Mouse (Mus musculus) G1E (cell line): ENCODE results near the gene Gm14322. TPM values are rescaled to one million over a fixed set of nuclear protein-coding genes. Genes with fewer than 3 reads are reported as not detected.
"Not testable (repeated sequence)": the region's sequence is repeated elsewhere in the genome, so short reads cannot be mapped to it uniquely, and the experiment has no call there.

Source experiments
- ATAC-seq: 2 replicates; pipeline ENCODE4 v1.8.0; 2016; ENCODE audit warnings: mild to moderate bottlenecking; ENCODE audit not compliant: insufficient number of reproducible peaks, poor library complexity, low FRiP score, severe bottlenecking; ENCODE audit errors: extremely low read depth
- DNase-seq: peaks from one replicate; pipeline ENCODE4 v3.0.0; 2012; ENCODE audit warnings: low spot score
- H3K27me3 ChIP-seq: 2 replicates; pipeline ENCODE4 v1.6.1; 2012; ENCODE audit warnings: mild to moderate bottlenecking, low read length, inconsistent platforms; ENCODE audit not compliant: insufficient read depth
- H3K36me3 ChIP-seq: replicated peaks from 2 replicates; pipeline ENCODE3; 2012; ENCODE audit warnings: mild to moderate bottlenecking, inconsistent platforms
- H3K4me1 ChIP-seq: 2 replicates; pipeline ENCODE4 v1.6.1; 2012; ENCODE audit warnings: low read depth, low read length, inconsistent platforms, mixed read lengths; ENCODE audit not compliant: insufficient read depth
- H3K4me3 ChIP-seq: 2 replicates; pipeline ENCODE4 v1.5.1; 2012; ENCODE audit warnings: low read depth, mild to moderate bottlenecking, inconsistent platforms, low read length, moderate library complexity, mixed read lengths
- H3K9me3 ChIP-seq: replicated peaks from 2 replicates; pipeline ENCODE4 v1.6.1; 2012; ENCODE audit warnings: inconsistent platforms
- polyA plus RNA-seq: library from polyadenylated mRNA; stranded (reverse); fragments of >175 nt; gene quantifications from 2 replicates; pipeline ENCODE4 v1.2.3, GENCODE M21; 2012
- total RNA-seq, 2 experiments: library from RNA; stranded (forward) in 1 of 2; stranded (reverse) in 1 of 2; fragments of 200-1000 nt in 1 of 2; fragments of >200 nt in 1 of 2; fragmentation: Nextera tagmentation in 1 of 2; gene quantifications; 2 replicates each; pipeline ENCODE4 v1.2.3; 2014 to 2017

The Gm14322 gene
- total RNA-seq (2014; fragmentation: Nextera tagmentation) = not detected in 2 replicates
- 0.16 TPM in 1 of 2 replicates, not detected in the other for total RNA-seq (2017)
- polyA plus RNA-seq = not detected in 2 replicates

- H3K4me1 ChIP-seq, ATAC-seq, H3K27me3 ChIP-seq, H3K4me3 ChIP-seq, H3K9me3 ChIP-seq, DNase-seq, H3K36me3 ChIP-seq: not testable (repeated sequence)
These were observed at the start of gene Gm14322 for GRCm38 (mm10) chr2:177758941-177759558. Gm14322 (plus strand) TSS chr2:177759288.

GRCm38 (mm10) chr2:177741487-177741886 is 17.6 kb upstream of the Gm14322 start:
- H3K4me1 ChIP-seq, H3K36me3 ChIP-seq, DNase-seq, H3K27me3 ChIP-seq, H3K4me3 ChIP-seq, H3K9me3 ChIP-seq, ATAC-seq: not testable (repeated sequence)

DNA sequence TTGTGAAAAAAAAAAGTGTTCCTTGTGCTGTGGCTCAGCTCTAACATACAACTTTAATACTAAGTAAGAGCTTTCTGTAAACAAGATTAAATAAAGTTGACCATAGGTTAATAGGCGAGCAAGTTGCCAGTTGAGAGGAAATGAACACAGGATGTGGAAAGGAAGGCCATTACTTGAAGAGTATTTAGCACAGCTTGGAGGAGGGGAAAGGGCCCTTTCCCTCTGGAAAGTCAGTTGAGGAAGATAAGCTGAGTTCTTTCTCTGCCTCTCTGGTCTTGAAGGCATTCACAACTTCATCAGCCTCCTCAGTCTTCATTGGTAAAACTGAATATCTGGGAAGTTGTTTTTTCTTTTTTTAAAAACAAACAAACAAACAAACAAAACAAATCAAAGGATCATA is 28.3 kb downstream of the Gm14322 start:
- H3K4me1 ChIP-seq, H3K9me3 ChIP-seq, DNase-seq, H3K4me3 ChIP-seq, H3K27me3 ChIP-seq, H3K36me3 ChIP-seq, ATAC-seq: not testable (repeated sequence)

GRCm38 (mm10) chr2:177806170-177806569 is 47.1 kb downstream of the Gm14322 start:
- not testable (repeated sequence) for H3K4me1 ChIP-seq, H3K27me3 ChIP-seq, DNase-seq, ATAC-seq, H3K36me3 ChIP-seq, H3K4me3 ChIP-seq, H3K9me3 ChIP-seq

Other genes with a start within 250 kb of the Gm14322 start
- gene Gm14406, start 181.1 kb upstream of the Gm14322 start, total RNA-seq (2014; fragmentation: Nextera tagmentation) = not detected in 2 replicates
- gene Gm14406, start 181.1 kb upstream of the Gm14322 start, total RNA-seq (2017) = 0.41 TPM in 1 of 2 replicates, not detected in the other
- gene Gm14406, start 181.1 kb upstream of the Gm14322 start, polyA plus RNA-seq = not detected in 2 replicates
- 59.4 and 69.6 TPM in 2 replicates for gene Gm14325, start 81.0 kb downstream of the Gm14322 start, total RNA-seq (2014; fragmentation: Nextera tagmentation)
- 51.1 and 68.8 TPM in 2 replicates for gene Gm14325, start 81.0 kb downstream of the Gm14322 start, total RNA-seq (2017)
- 0.15 and 0.88 TPM in 2 replicates for gene Gm14325, start 81.0 kb downstream of the Gm14322 start, polyA plus RNA-seq
- not detected in 2 replicates for gene Gm14327, start 137.8 kb downstream of the Gm14322 start, total RNA-seq (2014; fragmentation: Nextera tagmentation)
- 0.52 and 0.82 TPM in 2 replicates for gene Gm14327, start 137.8 kb downstream of the Gm14322 start, total RNA-seq (2017)
- gene Gm14327, start 137.8 kb downstream of the Gm14322 start, polyA plus RNA-seq = not detected in 2 replicates
- gene Zfp972, start 166.3 kb downstream of the Gm14322 start, total RNA-seq (2014; fragmentation: Nextera tagmentation) = 8.1 and 10.3 TPM in 2 replicates
- gene Zfp972, start 166.3 kb downstream of the Gm14322 start, total RNA-seq (2017) = 21.9 and 22.0 TPM in 2 replicates
- 0.67 and 0.72 TPM in 2 replicates for gene Zfp972, start 166.3 kb downstream of the Gm14322 start, polyA plus RNA-seq
- 50.0 and 62.9 TPM in 2 replicates for gene Gm14326, start 198.0 kb downstream of the Gm14322 start, total RNA-seq (2014; fragmentation: Nextera tagmentation)
- gene Gm14326, start 198.0 kb downstream of the Gm14322 start, total RNA-seq (2017) = 24.6 and 31.5 TPM in 2 replicates
- gene Gm14326, start 198.0 kb downstream of the Gm14322 start, polyA plus RNA-seq = 1.7 and 1.8 TPM in 2 replicates